In the genomic region with DNA sequence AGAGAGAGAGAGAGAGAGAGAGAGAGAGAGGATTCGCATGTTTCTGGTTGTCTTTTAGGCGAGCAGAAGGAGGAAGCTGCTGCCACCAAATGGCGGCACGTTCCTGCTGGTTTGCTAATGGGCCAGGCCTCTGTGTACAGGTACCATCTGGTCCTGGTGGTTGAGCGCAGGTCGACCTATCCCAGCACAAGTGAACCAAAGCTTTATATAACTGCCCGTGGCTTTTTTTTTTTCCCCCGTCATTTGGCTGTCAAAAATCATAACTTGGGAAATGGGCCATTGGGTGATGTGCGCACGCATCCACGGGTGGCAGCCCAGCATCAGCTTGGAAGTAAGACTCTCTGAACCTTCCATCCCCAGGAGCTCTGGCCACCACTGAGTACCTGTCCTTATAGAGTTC, we compare ENCODE assay signal across 9 mouse cellular contexts.
A peak's percentile ranks its signal among the peaks of the same experiment; 100 is the strongest.
DNase-seq lines count a peak whose midpoint lies in the region; ATAC-seq and TF ChIP-seq lines count a peak whose summit lies in the region.
"Had no signal": no experiment of that assay in that cellular context is flagged by ENCODE, and none has a peak within 500 bp of the region (broad histone marks: within the 10 kb centered on the region; RNA-seq: fewer than 3 reads in every experiment).

No protein-coding gene starts in this region.

- H3K4me3 ChIP-seq in lung, embryonic 14.5 days (ENCODE audit: low read depth, low read length), result no peak overlapping the region; the same call in 1 of the 2 replicates
- no peak overlapping the region; the same call in 1 of the 2 replicates for H3K4me3 ChIP-seq in forebrain, postnatal 0 days (ENCODE audit: low read depth, low read length)
- H3K4me3 ChIP-seq: liver, embryonic 15.5 days had no signal

- H3K9ac ChIP-seq in lung, embryonic 14.5 days, result no peak overlapping the region
- H3K9ac ChIP-seq in forebrain, postnatal 0 days, result no peak overlapping the region
- H3K9ac ChIP-seq: liver, embryonic 15.5 days had no signal

- H3K27me3 ChIP-seq in lung, embryonic 14.5 days (ENCODE audit: insufficient read depth, low read length), result no peaks in the 10 kb centered on the region
- no peaks in the 10 kb centered on the region for H3K27me3 ChIP-seq in forebrain, postnatal 0 days (ENCODE audit: insufficient read depth, low read length)
- H3K27me3 ChIP-seq: liver, embryonic 15.5 days had no signal

- H3K9me3 ChIP-seq in lung, embryonic 14.5 days (ENCODE audit: low read depth, low read length), result no peaks in the 10 kb centered on the region
- no peaks in the 10 kb centered on the region for H3K9me3 ChIP-seq in forebrain, postnatal 0 days (ENCODE audit: low read length)
- H3K9me3 ChIP-seq: liver, embryonic 15.5 days had no signal

- no peak overlapping the region for H3K27ac ChIP-seq in lung, embryonic 14.5 days (ENCODE audit: low read depth)
- H3K27ac ChIP-seq in forebrain, postnatal 0 days (ENCODE audit: low read depth, low read length), result no peak overlapping the region
- H3K27ac ChIP-seq: liver, embryonic 15.5 days had no signal

- WGBS in lung, embryonic 14.5 days, result 47% methylated on average over 11 of the region's 11 CpGs
- WGBS in forebrain, postnatal 0 days, result 37% methylated on average over 11 of the region's 11 CpGs

- peaks cover 5% of the 10 kb centered on the region; the same call in 1 of the 2 replicates for H3K4me1 ChIP-seq in lung, embryonic 14.5 days (ENCODE audit: insufficient read depth)
- 0 out of 2 replicates have a peak, but pooled peaks cover 5% of the 10 kb centered on the region for H3K4me1 ChIP-seq in forebrain, postnatal 0 days (ENCODE audit: insufficient read depth)

- intact Hi-C loops in left cerebral cortex, postnatal 36 days (cut with DNase I), result loop anchor here (2.0 to 10.0 kb wide), 3 partner anchors 250 to 548 kb away; no protein-coding TSS in a partner anchor

- H3K4me2 ChIP-seq in lung, embryonic 14.5 days, result peak overlapping the region; percentile 54
- H3K4me2 ChIP-seq in forebrain, postnatal 0 days (ENCODE audit: low read depth), result peak overlapping the region; percentile 46
- H3K4me2 ChIP-seq: liver, embryonic 15.5 days had no signal

- ATAC-seq in lung, embryonic 14.5 days (ENCODE audit: insufficient read depth), result peak; percentile 45; the same call in 1 of the 2 replicates
- ATAC-seq in forebrain, postnatal 0 days, result peak; percentile 70
- no peak; the same call in 1 of the 2 replicates for ATAC-seq in granulocyte monocyte progenitor cell, adult 5-6 weeks (replicated peaks; ENCODE audit: poor library complexity, severe bottlenecking)
- ATAC-seq in erythroblast, adult 5-6 weeks (replicated peaks; ENCODE audit: low FRiP score, poor library complexity, severe bottlenecking), result no peak

- DNase-seq in lung, embryonic 14.5 days, result peak; percentile 47
- no peak for DNase-seq in lung, postnatal 14 days
- DNase-seq in cerebellum, adult 9-11 months, result peak; percentile 98
- DNase-seq in forebrain, postnatal 0 days, result peak; percentile 76
- DNase-seq in left cerebral cortex, postnatal 36 days (ENCODE audit: low spot score in 2 of 2), result peak; percentile 41 to 45
- DNase-seq in right cerebral cortex, postnatal 4 days, result peak; percentile 44

- no peak for TF ChIP-seq CTCF in lung, embryonic 14.5 days (IDR thresholded peaks at IDR 0.05; ENCODE audit: low read depth)
- TF ChIP-seq CTCF in forebrain, postnatal 0 days (IDR thresholded peaks at IDR 0.05; ENCODE audit: low read depth), result no peak

- no peaks in the 10 kb centered on the region for H3K36me3 ChIP-seq in lung, embryonic 14.5 days (ENCODE audit: insufficient read depth)
- H3K36me3 ChIP-seq in forebrain, postnatal 0 days (ENCODE audit: insufficient read depth), result no peaks in the 10 kb centered on the region
- H3K36me3 ChIP-seq: liver, embryonic 15.5 days had no signal

Comparison
In these comparisons a context has a peak if more than half of its experiments do, and no peak if none do; other contexts are left out.
1. ATAC-seq: peak in lung, embryonic 14.5 days (single experiment) and forebrain, postnatal 0 days (single experiment); none in granulocyte monocyte progenitor cell, adult 5-6 weeks (single experiment) and erythroblast, adult 5-6 weeks (single experiment).